Mouse (Mus musculus): Measurements from ENCODE around the gene Tpsg1. TPM values are rescaled to one million over a fixed set of nuclear protein-coding genes. Genes with fewer than 3 reads are reported as not detected.

Gene Tpsg1
- polyA plus RNA-seq, 1 experiment from 2014 or later: 0.68 TPM

DNA sequence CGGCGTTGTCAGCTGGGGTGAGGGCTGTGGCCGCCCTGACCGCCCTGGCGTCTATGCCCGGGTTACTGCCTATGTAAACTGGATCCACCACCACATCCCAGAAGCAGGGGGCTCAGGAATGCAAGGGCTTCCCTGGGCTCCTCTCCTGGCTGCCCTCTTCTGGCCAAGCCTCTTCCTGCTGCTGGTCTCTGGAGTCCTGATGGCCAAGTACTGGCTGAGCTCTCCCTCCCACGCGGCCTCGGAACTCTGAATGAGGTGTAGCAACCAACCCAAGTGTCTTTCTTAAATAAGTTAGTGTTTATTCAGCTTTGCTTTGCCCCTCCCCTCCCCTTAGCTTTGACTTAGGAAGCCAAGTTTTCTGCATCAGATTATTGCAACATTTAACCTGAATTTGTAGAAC, 4.9 kb downstream of the Tpsg1 start:
- Histone ChIP-seq H3K9me3 (no peaks in the 10 kb centered on the region), H3K36me3 (peaks cover 39% of the 10 kb centered on the region), H3K27ac (replicated peaks) (no peak overlapping the region), H3K9ac (no peak overlapping the region), H3K27me3 (no peaks in the 10 kb centered on the region), H3K4me3 (no peak overlapping the region), H3K4me1 (replicated peaks) (no peaks in the 10 kb centered on the region), H3K4me2 (no peak overlapping the region)
- WGBS: 52% methylated on average over 9 of the region's 9 CpGs
- ATAC-seq (ENCODE audit: low read depth): no peak

DNA sequence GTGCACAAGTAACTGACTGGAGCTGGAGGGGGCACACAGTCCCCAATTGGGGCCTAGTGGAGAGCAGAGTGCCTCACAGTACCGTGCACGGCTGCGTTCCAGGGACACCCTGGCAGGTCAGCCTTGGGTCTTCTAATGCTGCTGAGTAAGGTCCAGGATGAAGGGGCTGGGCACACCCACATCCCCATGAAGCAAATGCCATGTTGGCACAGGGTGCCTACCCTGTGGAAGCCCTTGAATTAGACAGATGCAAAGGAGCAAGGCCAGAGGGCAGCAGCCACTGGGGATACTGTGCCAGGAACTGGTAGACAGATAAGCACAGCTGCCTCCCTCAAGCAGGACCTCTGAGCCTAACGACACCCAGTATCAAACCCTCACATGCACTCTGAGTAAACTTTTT, 25.5 kb downstream of the Tpsg1 start:
- H3K36me3 ChIP-seq: peaks cover 41% of the 10 kb centered on the region
- 88% methylated on average over 4 of the region's 4 CpGs for WGBS
- H3K4me3 ChIP-seq: no peak overlapping the region

DNA sequence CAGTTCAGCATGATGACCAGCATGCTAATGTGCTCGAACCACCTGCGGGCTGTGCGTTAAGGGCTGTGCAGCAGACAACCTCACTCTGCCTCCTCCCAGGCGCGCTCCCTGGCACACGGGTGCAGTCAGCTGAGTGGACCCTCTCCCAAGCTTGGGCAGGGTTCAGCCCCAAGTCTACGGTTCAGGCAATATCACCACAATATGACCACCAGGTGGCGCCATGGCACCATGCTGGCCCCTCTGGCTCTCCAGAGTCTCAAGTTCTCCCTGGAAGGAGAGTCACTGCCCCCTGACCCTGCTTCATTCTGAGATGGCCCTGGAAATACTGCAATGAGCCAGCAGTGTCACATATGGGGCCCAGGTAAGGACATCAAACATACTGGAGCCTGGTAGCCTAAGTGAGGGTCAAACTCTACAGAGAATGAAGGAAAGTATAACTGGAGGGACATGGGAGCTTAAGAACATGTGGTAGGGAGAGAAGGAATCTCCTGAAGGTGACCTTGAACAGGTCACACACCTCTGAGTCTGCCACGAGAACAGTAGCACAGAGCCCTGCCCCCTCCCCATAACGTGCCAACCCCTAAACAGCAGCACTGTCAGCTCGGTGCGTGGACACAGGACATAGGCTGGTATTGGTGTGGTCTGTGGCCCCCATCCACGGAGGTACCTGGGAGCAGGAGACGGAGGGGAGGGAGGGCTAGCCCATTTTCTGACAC, 28.9 kb downstream of the Tpsg1 start:
- H3K27me3 ChIP-seq: peaks cover 29% of the 10 kb centered on the region
- peaks cover 32% of the 10 kb centered on the region for H3K4me1 ChIP-seq (replicated peaks)
- H3K4me2 ChIP-seq: no peak overlapping the region
- H3K4me3 ChIP-seq: no peak overlapping the region
- H3K36me3 ChIP-seq: peaks cover 8% of the 10 kb centered on the region
- 28% methylated on average over 14 of the region's 14 CpGs for WGBS
- no peaks in the 10 kb centered on the region for H3K9me3 ChIP-seq
- peak; percentile 62 for ATAC-seq (ENCODE audit: low read depth)
- H3K27ac ChIP-seq (replicated peaks): peak overlapping the region; percentile 69
- no peak overlapping the region for H3K9ac ChIP-seq

More for the DNA sequence above, 25.5 kb downstream of the Tpsg1 start:
- peaks cover 17% of the 10 kb centered on the region for H3K4me1 ChIP-seq (replicated peaks)
- H3K4me2 ChIP-seq: no peak overlapping the region
- no peaks in the 10 kb centered on the region for H3K9me3 ChIP-seq
- H3K27me3 ChIP-seq: peaks cover 3% of the 10 kb centered on the region
- H3K9ac ChIP-seq: no peak overlapping the region
- no peak overlapping the region for H3K27ac ChIP-seq (replicated peaks)
- ATAC-seq (ENCODE audit: low read depth): no peak

GRCm38 (mm10) chr17:25398520-25398838, 29.4 kb downstream of the Tpsg1 start:
- Histone ChIP-seq H3K9ac (peak overlapping the region; percentile 54), H3K4me1 (replicated peaks) (peaks cover 32% of the 10 kb centered on the region), H3K9me3 (no peaks in the 10 kb centered on the region), H3K27me3 (peaks cover 34% of the 10 kb centered on the region), H3K27ac (replicated peaks) (peak overlapping the region; percentile 69), H3K4me2 (no peak overlapping the region), H3K36me3 (peaks cover 3% of the 10 kb centered on the region), H3K4me3 (no peak overlapping the region)
- ATAC-seq (ENCODE audit: low read depth): peak; percentile 29
- 11% methylated on average over 13 of the region's 13 CpGs for WGBS

DNA sequence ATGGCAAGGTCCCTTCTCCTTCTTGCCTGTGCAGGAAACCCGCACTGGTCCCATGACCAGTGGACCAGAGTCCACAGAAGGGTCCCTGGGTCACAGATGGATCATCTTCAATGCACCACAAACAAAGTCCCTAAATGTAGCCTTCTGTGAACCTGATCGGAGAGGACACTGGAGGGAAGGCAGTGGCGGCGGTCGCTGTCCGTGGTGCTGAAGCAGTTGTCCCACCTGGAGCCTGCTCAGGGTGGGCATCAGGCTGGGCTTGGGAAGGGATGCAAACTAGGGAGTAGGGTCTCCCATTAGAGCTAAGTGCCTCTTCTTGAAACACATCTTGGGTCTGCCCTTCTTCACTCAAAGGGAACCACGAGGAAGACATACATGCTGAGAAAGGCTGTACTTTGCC, 31.4 kb downstream of the Tpsg1 start:
- no peak overlapping the region for H3K4me2 ChIP-seq
- WGBS: 12% methylated on average over 7 of the region's 7 CpGs

GRCm38 (mm10) chr17:25401491-25401890, 32.4 kb downstream of the Tpsg1 start:
- Histone ChIP-seq H3K9me3 (no peaks in the 10 kb centered on the region), H3K27me3 (peaks cover 35% of the 10 kb centered on the region), H3K4me2 (no peak overlapping the region), H3K4me3 (no peak overlapping the region), H3K36me3 (no peaks in the 10 kb centered on the region), H3K27ac (replicated peaks) (no peak overlapping the region), H3K4me1 (replicated peaks) (peaks cover 62% of the 10 kb centered on the region), H3K9ac (no peak overlapping the region)
- 45% methylated on average over 4 of the region's 4 CpGs for WGBS
- no peak for ATAC-seq (ENCODE audit: low read depth)

More for the DNA sequence above, 31.4 kb downstream of the Tpsg1 start:
- Histone ChIP-seq H3K9ac (no peak overlapping the region), H3K9me3 (no peaks in the 10 kb centered on the region), H3K36me3 (no peaks in the 10 kb centered on the region), H3K27me3 (peaks cover 35% of the 10 kb centered on the region), H3K4me1 (replicated peaks) (peaks cover 52% of the 10 kb centered on the region), H3K27ac (replicated peaks) (no peak overlapping the region), H3K4me3 (no peak overlapping the region)
- no peak for ATAC-seq (ENCODE audit: low read depth)

DNA sequence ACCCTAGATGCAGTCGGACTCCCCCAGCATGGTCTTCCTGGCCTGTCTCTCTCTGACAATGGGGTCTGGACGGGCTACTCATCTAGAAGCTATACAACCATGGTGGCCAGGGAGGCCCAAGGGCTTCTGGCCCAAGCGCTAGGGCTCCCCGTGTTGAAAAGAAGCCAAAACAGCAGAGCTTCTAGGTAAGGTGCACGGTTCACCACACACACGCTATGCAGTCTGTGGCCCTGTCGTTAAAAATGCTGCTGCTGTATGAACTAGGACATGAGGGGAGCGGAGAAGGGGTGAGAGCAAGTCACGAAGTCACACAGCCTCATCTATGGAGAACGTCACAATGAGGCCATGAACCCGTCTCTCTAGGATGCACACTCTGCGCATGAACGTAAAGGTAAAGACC, 33.2 kb downstream of the Tpsg1 start:
- no peak overlapping the region for H3K27ac ChIP-seq (replicated peaks)
- peaks cover 35% of the 10 kb centered on the region for H3K27me3 ChIP-seq
- H3K4me2 ChIP-seq: no peak overlapping the region
- H3K36me3 ChIP-seq: no peaks in the 10 kb centered on the region
- H3K9me3 ChIP-seq: no peaks in the 10 kb centered on the region
- no peak for ATAC-seq (ENCODE audit: low read depth)
- H3K4me1 ChIP-seq (replicated peaks): peaks cover 70% of the 10 kb centered on the region
- no peak overlapping the region for H3K9ac ChIP-seq
- no peak overlapping the region for H3K4me3 ChIP-seq
- 86% methylated on average over 13 of the region's 13 CpGs for WGBS

DNA sequence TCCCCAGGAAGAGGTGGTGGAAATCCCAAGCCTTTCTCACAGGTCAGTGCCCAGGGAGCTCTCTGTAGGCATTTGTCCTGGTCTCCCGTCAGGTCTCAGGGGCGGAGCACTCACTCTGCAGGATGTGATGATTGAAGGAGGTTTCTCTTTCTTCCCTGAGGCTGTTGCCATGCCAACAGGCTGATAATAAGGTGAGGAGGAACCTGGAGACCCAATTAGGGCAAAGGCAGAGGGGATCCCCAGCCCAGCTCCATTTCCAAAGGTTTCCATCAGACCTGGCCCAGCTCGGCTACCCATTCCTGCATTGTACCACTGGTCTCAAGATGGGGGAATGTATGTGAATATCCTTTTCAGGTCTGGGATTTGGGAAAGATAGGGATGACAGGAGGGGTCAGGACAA, 35.1 kb downstream of the Tpsg1 start:
- H3K4me3 ChIP-seq: no peak overlapping the region

GRCm38 (mm10) chr17:25405224-25405895, 36.3 kb downstream of the Tpsg1 start:
- Histone ChIP-seq H3K4me2 (0 out of 2 replicates have a peak overlapping the region, but pooled peaks have one; percentile 4), H3K27ac (replicated peaks) (peak overlapping the region; percentile 72), H3K9ac (peak overlapping the region; percentile 43), H3K36me3 (no peaks in the 10 kb centered on the region), H3K4me1 (replicated peaks) (peaks cover 68% of the 10 kb centered on the region), H3K4me3 (no peak overlapping the region), H3K9me3 (no peaks in the 10 kb centered on the region), H3K27me3 (peaks cover 26% of the 10 kb centered on the region)
- 13% methylated on average over 10 of the region's 10 CpGs for WGBS
- peak; percentile 24; the same call in 1 of the 2 replicates for ATAC-seq (ENCODE audit: low read depth)

More for the DNA sequence above, 35.1 kb downstream of the Tpsg1 start:
- Histone ChIP-seq H3K9me3 (no peaks in the 10 kb centered on the region), H3K36me3 (no peaks in the 10 kb centered on the region), H3K9ac (peak overlapping the region; percentile 43; the same call in 1 of the 2 replicates), H3K4me2 (no peak overlapping the region), H3K4me1 (replicated peaks) (peaks cover 68% of the 10 kb centered on the region), H3K27ac (replicated peaks) (peak overlapping the region; percentile 72; the same call in 1 of the 2 replicates), H3K27me3 (peaks cover 35% of the 10 kb centered on the region)
- 33% methylated on average over 3 of the region's 3 CpGs for WGBS
- ATAC-seq (ENCODE audit: low read depth): no peak

GRCm38 (mm10) chr17:25406011-25406441, 37.0 kb downstream of the Tpsg1 start:
- 0 out of 2 replicates have a peak overlapping the region, but pooled peaks have one; percentile 43 for H3K9ac ChIP-seq
- H3K9me3 ChIP-seq: no peaks in the 10 kb centered on the region
- H3K4me2 ChIP-seq: 0 out of 2 replicates have a peak overlapping the region, but pooled peaks have one; percentile 4
- peaks cover 73% of the 10 kb centered on the region for H3K4me1 ChIP-seq (replicated peaks)
- 13% methylated on average over 6 of the region's 6 CpGs for WGBS
- peaks cover 22% of the 10 kb centered on the region for H3K27me3 ChIP-seq
- no peaks in the 10 kb centered on the region for H3K36me3 ChIP-seq
- peak overlapping the region; percentile 72 for H3K27ac ChIP-seq (replicated peaks)
- no peak overlapping the region for H3K4me3 ChIP-seq
- ATAC-seq (ENCODE audit: low read depth): peak; percentile 25; the same call in 1 of the 2 replicates

DNA sequence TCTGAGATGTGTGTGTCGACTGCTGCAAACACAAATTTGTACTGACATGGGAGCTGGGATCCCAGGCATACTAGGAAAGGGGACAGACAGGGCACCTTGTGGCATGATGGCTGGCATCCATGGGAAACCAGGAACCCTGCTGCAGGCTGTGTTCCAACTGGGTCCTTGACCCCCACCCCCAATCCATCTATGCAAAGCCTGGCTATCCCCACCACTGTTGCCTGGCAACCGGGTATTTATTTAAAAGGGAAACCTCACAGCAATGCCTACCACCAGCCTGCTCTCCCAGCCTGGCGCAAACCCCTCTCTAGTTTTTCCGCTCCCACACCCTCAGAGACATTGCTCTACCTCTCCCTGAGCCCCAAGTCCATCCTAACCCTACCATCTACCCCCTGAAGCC, 38.3 kb downstream of the Tpsg1 start:
- H3K4me2 ChIP-seq: no peak overlapping the region
- H3K4me1 ChIP-seq (replicated peaks): peaks cover 74% of the 10 kb centered on the region
- no peaks in the 10 kb centered on the region for H3K9me3 ChIP-seq
- no peak overlapping the region for H3K9ac ChIP-seq
- peaks cover 11% of the 10 kb centered on the region for H3K27me3 ChIP-seq
- no peak for ATAC-seq (ENCODE audit: low read depth)
- H3K27ac ChIP-seq (replicated peaks): peak overlapping the region; percentile 72
- 67% methylated on average over 4 of the region's 4 CpGs for WGBS
- no peaks in the 10 kb centered on the region for H3K36me3 ChIP-seq
- H3K4me3 ChIP-seq: no peak overlapping the region

DNA sequence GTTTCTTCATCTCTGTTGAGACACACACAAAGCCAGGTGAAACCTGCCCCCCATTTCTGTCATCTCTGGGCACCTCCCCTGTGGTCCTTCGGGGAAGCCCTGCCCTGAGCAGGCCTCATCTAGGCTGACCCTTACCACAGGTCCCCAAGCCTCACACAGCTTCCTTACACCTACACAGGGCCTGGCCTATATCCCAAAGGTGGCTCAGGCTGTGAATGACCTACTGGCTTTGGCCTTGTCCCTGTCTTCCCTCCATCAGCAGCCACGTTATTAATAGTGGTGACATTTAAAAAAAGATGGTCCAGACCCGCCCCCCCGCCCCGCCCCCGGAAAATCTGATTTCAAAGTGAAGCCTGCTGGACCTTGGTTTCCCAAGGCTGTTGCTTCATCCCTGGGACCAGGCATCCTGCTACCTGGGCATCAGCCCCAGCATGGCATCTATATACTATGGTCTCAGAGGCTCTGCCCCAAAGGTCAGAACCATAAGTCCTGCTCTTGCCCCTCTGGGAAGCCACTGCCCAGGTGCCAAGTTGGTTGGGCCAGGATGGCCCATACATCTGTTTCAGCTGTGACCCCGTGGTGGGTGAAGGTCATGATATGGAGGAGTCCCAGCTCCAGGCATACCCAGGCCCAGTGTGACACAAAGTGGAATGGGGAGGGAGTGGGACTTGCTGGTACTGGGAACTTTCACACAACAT, 39.4 kb downstream of the Tpsg1 start:
- ATAC-seq (ENCODE audit: low read depth): no peak
- no peaks in the 10 kb centered on the region for H3K9me3 ChIP-seq
- H3K27ac ChIP-seq (replicated peaks): no peak overlapping the region; the same call in 1 of the 2 replicates
- H3K4me1 ChIP-seq (replicated peaks): peaks cover 74% of the 10 kb centered on the region
- H3K4me3 ChIP-seq: no peak overlapping the region
- no peaks in the 10 kb centered on the region for H3K36me3 ChIP-seq
- H3K9ac ChIP-seq: no peak overlapping the region
- 88% methylated on average over 7 of the region's 7 CpGs for WGBS
- peaks cover 1% of the 10 kb centered on the region; the same call in 1 of the 2 replicates for H3K27me3 ChIP-seq
- H3K4me2 ChIP-seq: no peak overlapping the region

All from neural tube, embryonic 13.5 days (tissue).